Mouse (Mus musculus) neural tube, embryonic 13.5 days (tissue): Measurements from ENCODE around the gene S1pr3. TPM values are rescaled to one million over a fixed set of nuclear protein-coding genes. Genes with fewer than 3 reads are reported as not detected.

Experiments used
- polyA plus RNA-seq: library from polyadenylated mRNA; unstranded; fragments of >200 nt; fragmentation: Nextera tagmentation; extraction: Ambion mirVana; gene quantifications from 2 replicates; pipeline ENCODE4 v1.2.1, GENCODE M21; 2015

S1pr3 gene
- polyA plus RNA-seq, 1 experiment from 2014 or later = 12.0 TPM

Other genes with a start within 250 kb of the S1pr3 start
- 0.50 and 0.92 TPM in 2 replicates for gene Nxnl2, start 237.6 kb upstream of the S1pr3 start, polyA plus RNA-seq
- 3.4 and 4.4 TPM in 2 replicates for gene Shc3, start 160.8 kb downstream of the S1pr3 start, polyA plus RNA-seq
- gene Cks2, start 236.6 kb downstream of the S1pr3 start, polyA plus RNA-seq = 62.6 and 81.4 TPM in 2 replicates
- gene Secisbp2, start 243.1 kb downstream of the S1pr3 start, polyA plus RNA-seq = 30.4 and 38.1 TPM in 2 replicates